Comparison of ENCODE assay signal across 11 mouse cellular contexts in the genomic region with DNA sequence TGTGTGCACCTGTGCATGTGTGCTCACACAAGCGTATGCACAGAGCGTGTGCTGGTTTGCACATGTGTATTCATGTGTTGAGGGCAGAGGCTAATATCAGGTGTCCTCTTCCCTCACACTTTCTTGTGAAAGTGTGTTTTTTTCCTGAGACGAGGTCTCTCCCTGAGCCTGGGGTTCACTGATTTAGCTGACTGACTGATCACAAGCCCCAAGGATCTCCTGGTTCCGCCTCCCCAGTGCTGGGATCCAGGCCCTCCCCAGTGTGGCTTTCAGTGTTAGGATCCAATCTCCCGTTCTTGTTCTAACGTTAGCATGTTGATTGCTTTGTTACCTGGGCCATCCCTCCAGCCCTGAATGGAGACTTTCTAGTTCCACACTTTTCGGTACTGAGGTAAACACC. TPM values are rescaled to one million over a fixed set of nuclear protein-coding genes. Genes with fewer than 3 reads are reported as not detected.
DNase-seq lines count a peak whose midpoint lies in the region; ATAC-seq and TF ChIP-seq lines count a peak whose summit lies in the region.
"Had no signal": no experiment of that assay in that cellular context is flagged by ENCODE, and none has a peak within 500 bp of the region (broad histone marks: within the 10 kb centered on the region; RNA-seq: fewer than 3 reads in every experiment).

No protein-coding gene starts in this region.

- no peak overlapping the region for H3K9ac ChIP-seq in forebrain, postnatal 0 days
- no peak overlapping the region for H3K9ac ChIP-seq in kidney, embryonic 14.5 days (ENCODE audit: low read depth, low read length)
- peak overlapping the region; percentile 33; the same call in 1 of the 2 replicates for H3K9ac ChIP-seq in ES-Bruce4 (ENCODE audit: low read depth, poor library complexity, severe bottlenecking)
- H3K9ac ChIP-seq in intestine, embryonic 16.5 days (ENCODE audit: low read depth, low read length), result 0 out of 2 replicates have a peak overlapping the region, but pooled peaks have one; percentile 8

- TF ChIP-seq CTCF in forebrain, postnatal 0 days (IDR thresholded peaks at IDR 0.05; ENCODE audit: low read depth), result no peak
- TF ChIP-seq CTCF in ES-Bruce4 (IDR thresholded peaks at IDR 0.05; ENCODE audit: low read depth, low read length), result no peak

- ATAC-seq in forebrain, postnatal 0 days, result no peak
- ATAC-seq in kidney, embryonic 14.5 days (ENCODE audit: low FRiP score, low TSS enrichment), result no peak
- ATAC-seq in intestine, embryonic 16.5 days, result no peak
- ATAC-seq: inflammation-experienced regulatory T-cells, adult 6 months had no signal

- peaks cover 26% of the 10 kb centered on the region for H3K27me3 ChIP-seq in forebrain, embryonic 10.5 days (ENCODE audit: poor library complexity, severe bottlenecking)
- 0 out of 2 replicates have a peak, but pooled peaks cover 3% of the 10 kb centered on the region for H3K27me3 ChIP-seq in forebrain, postnatal 0 days (ENCODE audit: insufficient read depth, low read length)
- no peaks in the 10 kb centered on the region for H3K27me3 ChIP-seq in kidney, embryonic 14.5 days (ENCODE audit: control insufficient read depth, insufficient read depth, low read length)
- no peaks in the 10 kb centered on the region for H3K27me3 ChIP-seq in ES-Bruce4 (ENCODE audit: control insufficient read depth, insufficient read depth, low read length, poor library complexity, severe bottlenecking)
- H3K27me3 ChIP-seq in intestine, embryonic 16.5 days (replicated peaks; ENCODE audit: control insufficient read depth, insufficient read depth, low read length), result no peaks in the 10 kb centered on the region

- H3K27ac ChIP-seq in forebrain, embryonic 10.5 days, result peak overlapping the region; percentile 88
- no peak overlapping the region for H3K27ac ChIP-seq in forebrain, postnatal 0 days (ENCODE audit: low read depth, low read length)
- peak overlapping the region; percentile 83; the same call in 1 of the 2 replicates for H3K27ac ChIP-seq in kidney, embryonic 14.5 days (ENCODE audit: low read depth, low read length)
- H3K27ac ChIP-seq in ES-Bruce4 (ENCODE audit: insufficient read depth, low read length), result peak overlapping the region; percentile 82
- peak overlapping the region; percentile 91 for H3K27ac ChIP-seq in intestine, embryonic 16.5 days (ENCODE audit: low read length)

- no peaks in the 10 kb centered on the region for H3K36me3 ChIP-seq in forebrain, embryonic 10.5 days (replicated peaks)
- H3K36me3 ChIP-seq in forebrain, postnatal 0 days (ENCODE audit: insufficient read depth), result no peaks in the 10 kb centered on the region
- no peaks in the 10 kb centered on the region for H3K36me3 ChIP-seq in kidney, embryonic 14.5 days (ENCODE audit: control insufficient read depth, insufficient read depth, low read length)
- no peaks in the 10 kb centered on the region for H3K36me3 ChIP-seq in ES-Bruce4 (ENCODE audit: control insufficient read depth, insufficient read depth, low read length, poor library complexity, severe bottlenecking)
- no peaks in the 10 kb centered on the region for H3K36me3 ChIP-seq in intestine, embryonic 16.5 days (ENCODE audit: control insufficient read depth, insufficient read depth, low read length)

- H3K4me2 ChIP-seq in forebrain, postnatal 0 days (ENCODE audit: low read depth), result no peak overlapping the region
- no peak overlapping the region for H3K4me2 ChIP-seq in kidney, embryonic 14.5 days (replicated peaks; ENCODE audit: low read depth, low read length)
- H3K4me2 ChIP-seq in intestine, embryonic 16.5 days (ENCODE audit: low read depth, low read length), result no peak overlapping the region
- H3K4me2 ChIP-seq: midbrain, embryonic 11.5 days had no signal

- no peak for TF ChIP-seq POLR2A in ES-Bruce4 (IDR thresholded peaks at IDR 0.05; ENCODE audit: insufficient read depth, low read length)

- peaks cover 5% of the 10 kb centered on the region; the same call in 1 of the 2 replicates for H3K9me3 ChIP-seq in forebrain, embryonic 10.5 days
- no peaks in the 10 kb centered on the region for H3K9me3 ChIP-seq in forebrain, postnatal 0 days (ENCODE audit: low read length)
- 0 out of 2 replicates have a peak, but pooled peaks cover 2% of the 10 kb centered on the region for H3K9me3 ChIP-seq in kidney, embryonic 14.5 days (ENCODE audit: control insufficient read depth, low read length)
- no peaks in the 10 kb centered on the region for H3K9me3 ChIP-seq in ES-Bruce4 (replicated peaks; ENCODE audit: control insufficient read depth, insufficient read depth, low read length, poor library complexity, severe bottlenecking)
- H3K9me3 ChIP-seq in intestine, embryonic 16.5 days (ENCODE audit: control insufficient read depth, low read length), result peaks cover 4% of the 10 kb centered on the region

- no peak for DNase-seq in forebrain, embryonic 10.5 days (ENCODE audit: extremely low spot score, low spot score)
- no peak for DNase-seq in forebrain, postnatal 0 days
- no peak for DNase-seq in kidney, postnatal 25 days
- no peak for DNase-seq in layer of hippocampus, adult 8-10 months (ENCODE audit: low spot score in 2 of 2)
- no peak for DNase-seq in adrenal gland, adult (ENCODE audit: inconsistent age in 2 of 2, low spot score in 1 of 2)
- DNase-seq: cerebellum, postnatal 10 days had no signal

- H3K4me3 ChIP-seq in forebrain, embryonic 10.5 days, result no peak overlapping the region
- H3K4me3 ChIP-seq in forebrain, postnatal 0 days (ENCODE audit: low read depth, low read length), result no peak overlapping the region
- H3K4me3 ChIP-seq in kidney, embryonic 14.5 days (ENCODE audit: low read length), result no peak overlapping the region
- H3K4me3 ChIP-seq in ES-Bruce4 (ENCODE audit: low read depth, low read length), result no peak overlapping the region
- H3K4me3 ChIP-seq in intestine, embryonic 16.5 days (ENCODE audit: low read length), result no peak overlapping the region

- peaks cover 51% of the 10 kb centered on the region for H3K4me1 ChIP-seq in forebrain, embryonic 10.5 days
- no peaks in the 10 kb centered on the region for H3K4me1 ChIP-seq in forebrain, postnatal 0 days (ENCODE audit: insufficient read depth)
- peaks cover 33% of the 10 kb centered on the region for H3K4me1 ChIP-seq in kidney, embryonic 14.5 days (ENCODE audit: control insufficient read depth, insufficient read depth, low read length)
- peaks cover 10% of the 10 kb centered on the region for H3K4me1 ChIP-seq in ES-Bruce4 (ENCODE audit: control insufficient read depth, insufficient read depth, low read length)
- H3K4me1 ChIP-seq in intestine, embryonic 16.5 days (ENCODE audit: control insufficient read depth, insufficient read depth, low read length), result peaks cover 53% of the 10 kb centered on the region

- TF ChIP-seq EP300 in ES-Bruce4 (IDR thresholded peaks at IDR 0.05; ENCODE audit: insufficient read depth, low read depth, low read length), result no peak

- 84% methylated on average over 7 of the region's 7 CpGs for WGBS in forebrain, embryonic 10.5 days
- WGBS in forebrain, postnatal 0 days, result 85% methylated on average over 7 of the region's 7 CpGs
- WGBS in kidney, embryonic 14.5 days, result 71% methylated on average over 7 of the region's 7 CpGs
- WGBS in intestine, embryonic 16.5 days, result 82% methylated on average over 7 of the region's 7 CpGs

RNA-seq across cellular contexts. Expression of gene Wbp2, which starts 14.0 kb away (rescaled TPM):
- polyA plus RNA-seq in forebrain, embryonic 10.5 days (2016; fragmentation: Nextera tagmentation; extraction: Ambion mirVana), result 71.0 and 73.6 TPM in 2 replicates
- total RNA-seq in forebrain, postnatal 0 days (2014; rRNA removed), result 94.7 and 130 TPM in 2 replicates
- 281 and 287 TPM in 2 replicates for polyA plus RNA-seq in forebrain, postnatal 0 days (2015; fragmentation: Nextera tagmentation; extraction: Ambion mirVana)
- polyA plus RNA-seq in kidney, embryonic 14.5 days (2014; fragmentation: Nextera tagmentation; extraction: Ambion mirVana), result 55.2 and 80.2 TPM in 2 replicates
- polyA plus RNA-seq in ES-Bruce4 (2011; ENCODE audit: insufficient read depth, insufficient read length, low read depth, missing spikeins), result 179 and 198 TPM in 2 replicates
- 135 and 160 TPM in 2 replicates for polyA plus RNA-seq in intestine, embryonic 16.5 days (2015; fragmentation: Nextera tagmentation; extraction: Ambion mirVana)
- total RNA-seq in layer of hippocampus, adult 8-10 months (2022), result 100 to 1,000 TPM; 387 to 440 (median 429) TPM

RNA-seq across cellular contexts. Expression of gene Unc13d, which starts 23.1 kb away (rescaled TPM):
- 3.7 and 3.8 TPM in 2 replicates for polyA plus RNA-seq in forebrain, embryonic 10.5 days (2016; fragmentation: Nextera tagmentation; extraction: Ambion mirVana)
- 0.46 and 0.86 TPM in 2 replicates for total RNA-seq in forebrain, postnatal 0 days (2014; rRNA removed)
- polyA plus RNA-seq in forebrain, postnatal 0 days (2015; fragmentation: Nextera tagmentation; extraction: Ambion mirVana), result 0.29 and 0.58 TPM in 2 replicates
- polyA plus RNA-seq in kidney, embryonic 14.5 days (2014; fragmentation: Nextera tagmentation; extraction: Ambion mirVana), result 1.3 and 1.5 TPM in 2 replicates
- polyA plus RNA-seq in ES-Bruce4 (2011; ENCODE audit: insufficient read depth, insufficient read length, low read depth, missing spikeins), result 4.7 and 5.7 TPM in 2 replicates
- polyA plus RNA-seq in intestine, embryonic 16.5 days (2015; fragmentation: Nextera tagmentation; extraction: Ambion mirVana), result 6.4 and 7.5 TPM in 2 replicates
- total RNA-seq in layer of hippocampus, adult 8-10 months (2022), result 1 to 10 TPM; 1.5 to 3.6 (median 2.3) TPM

RNA-seq across cellular contexts. Expression of gene Trim47, which starts 26.2 kb away (rescaled TPM):
- polyA plus RNA-seq in forebrain, embryonic 10.5 days (2016; fragmentation: Nextera tagmentation; extraction: Ambion mirVana), result 2.1 and 2.4 TPM in 2 replicates
- total RNA-seq in forebrain, postnatal 0 days (2014; rRNA removed), result 10.5 and 13.0 TPM in 2 replicates
- 6.6 and 7.8 TPM in 2 replicates for polyA plus RNA-seq in forebrain, postnatal 0 days (2015; fragmentation: Nextera tagmentation; extraction: Ambion mirVana)
- 12.2 and 12.8 TPM in 2 replicates for polyA plus RNA-seq in kidney, embryonic 14.5 days (2014; fragmentation: Nextera tagmentation; extraction: Ambion mirVana)
- polyA plus RNA-seq in ES-Bruce4 (2011; ENCODE audit: insufficient read depth, insufficient read length, low read depth, missing spikeins), result 3.9 and 7.1 TPM in 2 replicates
- 13.9 and 14.7 TPM in 2 replicates for polyA plus RNA-seq in intestine, embryonic 16.5 days (2015; fragmentation: Nextera tagmentation; extraction: Ambion mirVana)
- total RNA-seq in layer of hippocampus, adult 8-10 months (2022), result 10 to 100 TPM in 1 of 4 experiments, 1 to 10 TPM in 3; 5.0 to 13.0 (median 8.2) TPM

RNA-seq across cellular contexts. Expression of gene Trim65, which starts 30.1 kb away (rescaled TPM):
- 1.7 TPM in 2 replicates for polyA plus RNA-seq in forebrain, embryonic 10.5 days (2016; fragmentation: Nextera tagmentation; extraction: Ambion mirVana)
- total RNA-seq in forebrain, postnatal 0 days (2014; rRNA removed), result 4.2 and 5.0 TPM in 2 replicates
- 1.2 and 1.9 TPM in 2 replicates for polyA plus RNA-seq in forebrain, postnatal 0 days (2015; fragmentation: Nextera tagmentation; extraction: Ambion mirVana)
- polyA plus RNA-seq in kidney, embryonic 14.5 days (2014; fragmentation: Nextera tagmentation; extraction: Ambion mirVana), result 3.2 and 4.1 TPM in 2 replicates
- polyA plus RNA-seq in ES-Bruce4 (2011; ENCODE audit: insufficient read depth, insufficient read length, low read depth, missing spikeins), result 0.78 and 1.2 TPM in 2 replicates
- polyA plus RNA-seq in intestine, embryonic 16.5 days (2015; fragmentation: Nextera tagmentation; extraction: Ambion mirVana), result 7.7 and 9.3 TPM in 2 replicates
- 1 to 10 TPM; 7.2 to 10.0 (median 7.9) TPM for total RNA-seq in layer of hippocampus, adult 8-10 months (2022)

RNA-seq across cellular contexts. Expression of gene Mrpl38, which starts 37.8 kb away (rescaled TPM):
- polyA plus RNA-seq in forebrain, embryonic 10.5 days (2016; fragmentation: Nextera tagmentation; extraction: Ambion mirVana), result 112 and 114 TPM in 2 replicates
- 56.7 and 67.8 TPM in 2 replicates for total RNA-seq in forebrain, postnatal 0 days (2014; rRNA removed)
- 60.7 and 63.6 TPM in 2 replicates for polyA plus RNA-seq in forebrain, postnatal 0 days (2015; fragmentation: Nextera tagmentation; extraction: Ambion mirVana)
- 111 and 114 TPM in 2 replicates for polyA plus RNA-seq in kidney, embryonic 14.5 days (2014; fragmentation: Nextera tagmentation; extraction: Ambion mirVana)
- 69.3 and 71.6 TPM in 2 replicates for polyA plus RNA-seq in ES-Bruce4 (2011; ENCODE audit: insufficient read depth, insufficient read length, low read depth, missing spikeins)
- polyA plus RNA-seq in intestine, embryonic 16.5 days (2015; fragmentation: Nextera tagmentation; extraction: Ambion mirVana), result 104 and 110 TPM in 2 replicates
- 10 to 100 TPM; 56.1 to 66.6 (median 62.8) TPM for total RNA-seq in layer of hippocampus, adult 8-10 months (2022)

Comparison
In these comparisons a context has a peak if more than half of its experiments do, and no peak if none do; other contexts are left out.
1. H3K9ac ChIP-seq: peak in ES-Bruce4 (single experiment) and intestine, embryonic 16.5 days (single experiment); none in forebrain, postnatal 0 days (single experiment) and kidney, embryonic 14.5 days (single experiment).